Mouse (Mus musculus): Measurements from ENCODE around the gene Msx3.

Gene Msx3

DNA sequence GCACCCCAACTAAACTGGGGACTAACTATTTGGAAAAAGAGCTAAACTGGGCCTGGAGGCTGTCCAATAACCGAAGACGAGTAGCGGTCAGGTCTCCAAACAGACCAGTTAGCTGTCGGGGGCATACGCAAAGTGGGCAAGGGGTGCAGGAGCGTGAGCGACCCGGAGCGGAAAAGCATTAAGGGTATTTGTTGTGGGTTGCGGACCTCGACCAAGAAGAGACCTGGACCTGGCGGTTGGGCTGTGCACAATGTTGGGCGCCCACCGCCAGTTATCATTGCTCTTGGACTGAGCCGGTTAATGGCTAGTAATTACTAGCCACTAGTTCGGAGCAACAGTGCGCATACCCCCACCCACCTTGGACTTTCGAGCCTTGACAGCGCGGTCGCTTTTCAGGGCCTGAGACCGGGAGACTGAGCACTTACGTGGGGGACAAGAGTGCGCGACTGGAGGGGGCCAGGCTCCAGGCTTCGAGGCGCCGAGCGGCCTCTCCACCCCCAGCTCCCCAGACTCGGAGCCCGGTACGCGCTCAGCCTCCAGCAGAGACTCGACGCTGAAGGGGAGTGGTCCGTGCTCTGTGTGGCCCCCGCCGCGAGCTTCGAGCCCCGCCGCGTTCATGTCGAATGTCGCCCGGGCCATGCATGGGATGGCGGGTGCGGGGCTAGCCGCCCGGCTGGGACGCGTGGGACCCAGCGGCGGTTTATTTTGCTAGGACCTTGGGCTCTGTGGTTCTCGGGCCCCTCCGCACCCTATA lies at the start of gene Msx3:
TSS of gene Msx3 (minus strand) at position 729 of the 754 bp plus-strand sequence.
- DNase-seq: no peak

DNA sequence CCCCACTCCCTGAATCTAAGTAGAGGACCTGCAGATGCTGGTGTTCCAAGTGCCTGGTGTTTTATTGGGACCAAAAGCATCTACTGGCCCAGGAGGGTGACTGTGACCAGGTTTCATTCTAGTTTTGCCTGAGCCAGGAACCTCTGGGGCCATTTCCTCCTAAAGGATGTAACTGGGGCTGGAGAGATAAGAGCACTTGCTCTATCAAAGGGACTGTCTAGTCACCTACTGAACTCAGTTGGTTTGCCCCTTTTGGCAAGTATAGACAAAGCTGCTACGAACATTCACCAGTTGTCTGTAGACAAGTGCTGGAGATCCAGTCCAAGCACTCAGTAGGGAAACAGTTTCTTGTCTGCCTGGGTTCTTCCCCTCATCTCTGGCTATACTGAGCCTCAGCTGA lies 49.6 kb upstream of the Msx3 start:
- no peak for DNase-seq

DNA sequence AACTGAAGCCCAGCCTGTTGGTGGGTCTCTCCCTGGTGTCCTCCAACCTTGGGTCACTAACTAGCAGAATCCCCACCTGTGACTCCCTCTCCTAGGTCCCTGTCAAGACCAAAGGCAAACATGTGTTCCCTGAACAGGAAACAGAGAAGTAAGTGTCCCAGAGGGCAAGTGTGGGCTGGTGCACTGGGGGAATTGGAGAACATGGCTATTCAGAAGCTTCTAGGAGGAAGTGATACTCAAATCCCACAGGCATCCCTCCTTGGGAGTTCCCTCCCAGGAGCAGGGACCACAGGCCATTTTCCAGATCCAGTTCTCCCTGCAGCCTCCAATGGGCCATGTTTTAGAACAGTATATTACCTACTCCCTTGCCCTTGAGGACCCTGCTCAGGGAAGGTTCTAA lies 47.2 kb upstream of the Msx3 start:
- DNase-seq: no peak

DNA sequence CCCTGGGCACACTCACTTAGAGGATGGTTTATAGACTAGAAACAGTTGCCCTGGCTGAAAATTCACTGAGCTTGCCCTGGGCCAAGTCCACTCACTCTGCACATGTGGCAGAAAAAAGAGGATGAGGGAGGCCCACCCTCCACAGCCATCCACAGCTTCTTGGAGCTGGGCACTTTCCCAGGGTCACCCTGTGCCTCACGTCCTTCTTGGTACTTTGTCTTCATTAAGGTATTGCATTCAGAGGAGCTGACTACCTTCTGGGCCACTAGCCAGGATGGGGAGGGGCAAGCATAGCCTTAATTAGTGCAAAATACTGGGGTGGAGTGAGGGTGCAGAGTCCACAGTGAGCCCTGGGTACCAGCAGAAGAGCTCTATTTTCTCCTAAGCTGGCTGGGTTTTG lies 46.7 kb upstream of the Msx3 start:
- DNase-seq: no peak

DNA sequence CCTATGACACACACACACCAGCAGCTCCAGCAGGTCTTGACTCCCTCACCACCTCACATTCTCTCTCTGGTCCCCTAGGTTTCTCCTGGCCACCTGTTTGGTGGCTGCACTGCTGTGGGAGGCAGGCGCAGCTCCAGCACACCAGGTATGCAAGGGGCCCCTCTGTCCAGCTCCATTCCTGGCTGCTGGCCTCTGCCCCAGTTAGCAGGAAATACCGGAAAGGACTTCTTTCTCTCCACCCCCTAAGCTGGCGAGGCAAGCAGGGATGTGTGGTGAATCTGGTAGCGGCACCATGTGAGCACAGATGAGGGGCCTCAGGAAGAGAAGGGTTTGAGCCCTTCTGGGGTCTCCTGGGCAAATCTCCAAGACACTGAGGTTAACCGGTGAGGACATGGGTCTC lies 46.1 kb upstream of the Msx3 start:
- no peak for DNase-seq

DNA sequence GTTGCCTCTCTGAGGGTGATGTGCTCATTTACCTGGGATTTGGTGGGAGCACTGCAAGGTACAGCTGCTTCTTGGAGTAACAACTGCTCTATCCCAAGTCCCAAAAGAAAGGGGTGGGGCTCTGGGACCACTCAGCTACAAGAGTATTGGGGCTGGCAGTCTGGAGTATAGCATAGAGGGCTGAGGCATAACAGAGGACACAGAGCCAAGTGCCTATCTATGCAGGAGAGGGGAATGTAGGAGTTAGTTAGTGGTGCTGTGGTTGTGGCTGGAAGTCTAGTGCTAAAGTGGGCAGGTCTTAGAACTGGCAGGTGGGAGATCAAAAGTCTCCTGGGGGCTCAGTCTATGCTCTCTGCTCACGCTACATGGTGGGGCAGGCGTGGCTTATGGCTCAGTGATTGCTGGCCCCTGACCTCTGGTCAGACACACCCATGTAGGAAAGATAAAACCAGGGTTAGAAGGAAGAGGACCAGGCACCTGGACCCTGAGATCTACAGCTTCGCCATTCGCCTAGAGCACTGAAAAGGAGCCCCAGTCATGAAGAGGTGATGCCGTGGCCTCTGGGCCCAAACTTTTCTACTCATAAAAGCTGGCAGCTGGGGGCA lies 44.1 kb upstream of the Msx3 start, which contains the start of gene Prap1:
TSS of gene Prap1 (plus strand) at position 472 of the 605 bp plus-strand sequence.
- DNase-seq: no peak

DNA sequence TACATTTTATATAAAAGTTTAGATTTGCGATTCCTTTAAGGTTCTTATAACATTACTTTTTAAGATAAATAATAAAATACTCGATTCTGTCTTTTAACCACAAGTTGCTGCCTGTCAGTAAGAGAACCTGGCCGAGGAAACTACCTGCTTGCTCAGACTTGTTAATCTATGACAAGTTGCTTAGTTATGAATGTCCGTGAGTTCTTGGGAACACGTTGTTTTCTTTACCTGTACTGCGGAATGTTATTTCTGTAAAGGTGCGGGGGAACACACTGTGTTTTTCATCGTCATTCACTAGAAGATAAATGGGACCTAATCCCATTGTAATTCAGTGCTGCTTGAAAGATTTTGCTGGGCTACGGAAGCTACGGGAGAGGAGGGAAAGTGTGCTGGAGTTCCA lies 41.7 kb upstream of the Msx3 start:
- DNase-seq: no peak

DNA sequence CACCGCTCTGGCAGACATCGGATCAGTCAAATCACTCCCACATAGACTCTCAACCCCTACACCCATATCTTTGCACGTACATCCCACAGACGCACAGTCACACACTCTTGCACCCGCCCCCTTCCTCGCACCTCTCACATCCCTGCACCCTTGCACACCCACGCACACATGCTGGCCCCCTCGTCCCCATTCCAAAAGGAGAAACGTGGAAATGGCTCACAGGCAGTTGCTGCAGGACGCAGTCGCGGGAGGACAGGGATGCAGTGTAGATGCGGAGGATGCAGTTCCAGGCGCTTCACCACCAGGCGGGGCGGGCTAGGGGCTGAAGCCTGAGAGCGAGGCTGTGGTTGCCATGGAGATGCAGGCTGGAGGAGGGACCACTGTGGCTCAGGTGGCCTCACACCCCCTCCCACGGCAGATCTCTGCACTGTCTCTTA lies 33.4 kb upstream of the Msx3 start, which contains the start of gene Caly:
TSS of gene Caly (minus strand) at position 307 of the 437 bp plus-strand sequence.
- DNase-seq: peak; percentile 77

DNA sequence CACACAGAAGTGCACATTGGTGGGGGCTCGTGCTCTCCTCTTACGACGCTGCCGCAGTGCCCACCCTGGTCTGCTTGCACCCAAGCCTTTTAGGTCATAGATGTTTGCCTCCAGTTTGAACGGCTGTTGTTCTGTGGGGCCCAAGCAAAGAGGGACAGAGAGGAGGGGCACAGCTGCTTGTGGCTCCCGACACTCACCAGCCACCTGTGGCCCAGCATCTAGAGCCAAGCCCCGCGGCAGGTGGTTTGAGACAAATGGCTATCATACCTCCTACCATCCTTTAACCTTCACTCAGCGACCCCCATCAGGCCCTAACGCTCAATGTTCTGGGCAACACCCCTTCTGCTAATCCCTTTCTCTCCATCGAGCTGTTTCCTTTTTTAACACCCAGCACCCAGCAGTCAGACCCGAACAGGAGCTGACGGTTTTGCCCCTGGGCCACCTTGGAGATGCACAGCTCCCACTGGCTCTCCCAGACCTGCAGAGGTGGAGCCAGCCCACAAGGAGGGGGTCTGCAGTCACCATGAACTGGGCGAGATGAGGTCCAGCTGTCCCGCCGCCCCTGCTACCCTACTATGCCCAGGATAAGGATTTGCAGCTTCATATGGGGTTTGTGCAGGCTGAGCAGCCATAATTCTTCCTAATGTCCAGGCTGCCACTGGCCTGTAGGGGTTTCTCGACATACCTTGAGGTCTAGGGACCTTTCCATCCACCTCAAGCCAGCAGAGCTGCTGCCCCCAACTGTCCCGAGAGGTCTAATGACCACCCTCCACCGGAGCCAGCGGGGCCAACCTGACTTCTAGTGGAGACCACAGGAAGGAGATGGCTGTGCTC lies 32.7 kb upstream of the Msx3 start:
- DNase-seq: peak; percentile 47

DNA sequence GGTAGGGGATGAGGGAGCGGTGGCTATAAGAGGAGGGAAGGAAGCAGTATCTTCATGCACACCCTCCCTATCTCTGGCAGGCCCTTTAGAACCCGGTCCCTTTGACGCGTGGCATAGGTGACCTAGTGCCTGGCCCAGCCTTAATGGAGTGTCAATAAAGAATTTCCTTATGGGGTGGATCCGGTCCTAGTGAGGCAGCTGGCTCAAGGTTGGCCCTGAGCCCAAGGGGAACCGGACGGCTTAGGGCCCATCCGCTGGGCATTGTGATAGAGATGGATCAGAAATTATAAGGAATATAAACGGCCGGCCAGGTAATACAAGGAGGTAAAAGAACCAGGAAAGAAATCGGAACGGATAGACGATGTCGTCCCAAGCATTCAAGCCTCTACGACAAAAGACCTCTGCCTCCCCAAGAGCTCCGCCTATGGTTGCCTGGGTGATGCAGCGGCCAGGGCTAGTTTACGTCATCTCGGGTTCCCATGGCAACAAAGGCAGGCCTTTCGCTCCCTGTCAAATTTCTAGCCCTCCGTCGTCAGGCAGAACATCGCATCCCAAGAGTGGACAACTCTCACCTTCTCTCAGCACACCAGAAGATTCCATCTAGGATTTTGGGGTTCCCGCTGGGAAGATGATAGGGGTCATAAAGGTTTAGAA lies 31.7 kb upstream of the Msx3 start:
- DNase-seq: peak; percentile 91

DNA sequence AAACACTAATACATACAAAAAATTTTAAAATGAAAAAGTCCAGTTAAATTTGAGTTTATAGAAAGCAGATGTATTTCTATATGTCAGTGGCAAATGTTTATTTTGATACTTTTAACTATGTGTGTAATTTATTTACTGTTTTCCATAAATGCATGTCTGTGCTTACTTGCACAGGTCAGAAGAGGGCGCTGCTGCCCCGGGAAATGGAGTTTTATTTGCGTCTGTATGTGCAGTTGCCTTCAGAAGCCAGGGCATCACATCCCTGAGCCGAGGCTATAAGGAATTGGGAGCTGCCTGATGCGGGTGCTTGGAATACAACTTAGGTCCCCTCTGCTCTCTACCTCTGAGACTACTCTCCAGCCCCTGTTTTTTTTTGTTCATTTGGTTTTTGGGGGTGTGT lies 29.8 kb upstream of the Msx3 start:
- peak; percentile 76 for DNase-seq

DNA sequence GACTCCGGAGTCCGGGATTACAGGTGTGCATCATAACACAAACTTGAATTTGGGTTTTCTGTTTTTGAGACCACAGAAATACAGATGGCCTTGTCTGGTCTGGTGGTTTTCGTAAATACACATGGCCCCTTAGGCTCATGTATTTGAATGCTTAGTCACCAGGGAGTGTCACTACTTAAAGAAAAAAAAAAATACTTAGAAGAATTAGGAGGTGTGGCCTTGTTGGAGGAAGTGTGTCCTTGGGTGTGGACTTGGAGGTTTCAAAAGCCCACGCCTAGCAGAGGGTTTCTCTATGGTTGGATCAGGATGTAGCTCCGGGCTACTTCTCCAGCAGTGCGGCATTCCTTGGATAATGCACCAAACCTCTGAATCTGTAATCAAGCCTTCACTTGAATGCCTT lies 28.8 kb upstream of the Msx3 start:
- no peak for DNase-seq

DNA sequence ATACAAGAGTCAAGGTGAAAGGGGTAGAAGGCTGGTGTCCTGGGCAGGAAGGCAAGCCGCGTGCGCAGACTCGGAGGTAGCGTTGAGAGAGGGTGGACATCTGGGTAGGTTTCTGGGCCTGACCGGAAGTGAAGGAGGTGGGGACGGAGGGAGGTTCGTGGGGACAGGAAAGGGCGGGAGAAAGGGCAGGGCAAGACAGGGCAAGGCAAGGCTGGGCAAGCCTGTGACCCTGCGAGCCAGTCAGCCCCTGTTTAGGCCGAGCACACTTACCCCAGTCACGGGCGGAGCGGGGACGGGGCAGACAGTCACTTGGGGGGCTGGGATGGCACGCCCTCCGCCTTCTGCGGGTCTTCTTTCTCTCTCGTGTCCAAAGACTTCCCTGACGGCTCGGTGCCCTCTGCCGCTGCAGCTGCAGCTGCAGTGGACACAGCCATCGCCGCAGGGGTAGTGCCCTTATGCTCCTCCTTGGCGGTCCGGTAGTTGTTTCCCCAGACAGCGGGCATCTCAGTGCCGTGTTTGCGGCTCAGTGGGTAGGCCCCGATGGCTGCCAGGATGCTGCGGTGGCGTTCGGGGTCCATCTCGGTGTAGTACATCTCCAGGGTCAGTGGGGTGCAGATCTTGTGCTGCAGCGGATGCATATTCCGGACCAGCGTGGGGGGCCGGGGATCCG lies 21.3 kb upstream of the Msx3 start:
- no peak for DNase-seq

DNA sequence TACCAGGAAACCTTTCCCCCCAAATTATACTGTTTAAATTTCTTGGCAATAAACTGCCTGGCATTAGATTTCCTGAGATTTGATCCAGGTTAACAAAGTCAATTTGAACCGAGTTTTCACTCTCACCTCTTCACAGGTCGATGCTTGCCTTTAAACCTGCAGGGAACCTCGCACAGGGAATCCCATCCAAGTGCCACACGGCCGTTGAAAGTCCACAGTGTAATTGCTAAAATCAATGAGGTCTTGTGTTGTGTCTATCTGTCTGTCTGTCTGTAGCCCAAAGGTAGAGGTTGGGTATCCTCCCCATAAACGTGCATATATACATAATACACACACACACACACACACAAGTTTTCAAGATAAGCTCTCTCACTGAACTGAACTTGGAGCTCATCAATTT lies 18.5 kb upstream of the Msx3 start:
- DNase-seq: no peak

DNA sequence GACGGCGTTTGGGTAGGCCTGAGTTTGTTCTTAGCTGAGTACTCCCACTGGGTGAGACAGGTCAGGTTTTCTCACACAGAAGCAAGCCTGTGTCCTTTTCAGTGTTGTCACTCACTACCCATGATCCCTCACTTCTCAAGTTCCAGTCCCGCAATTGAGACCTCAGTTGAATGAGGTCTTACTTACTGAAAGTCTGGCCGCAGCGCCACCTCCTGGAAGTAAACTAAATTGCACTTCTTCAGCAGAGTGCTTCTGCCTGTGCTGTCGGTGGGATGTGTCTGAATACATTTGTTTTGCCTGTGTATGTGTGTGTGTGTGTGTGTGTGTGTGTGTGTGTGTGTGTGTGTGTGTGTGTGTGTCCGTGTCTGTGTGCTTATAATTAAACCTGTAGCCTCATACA lies 14.2 kb upstream of the Msx3 start:
- DNase-seq: peak; percentile 58

DNA sequence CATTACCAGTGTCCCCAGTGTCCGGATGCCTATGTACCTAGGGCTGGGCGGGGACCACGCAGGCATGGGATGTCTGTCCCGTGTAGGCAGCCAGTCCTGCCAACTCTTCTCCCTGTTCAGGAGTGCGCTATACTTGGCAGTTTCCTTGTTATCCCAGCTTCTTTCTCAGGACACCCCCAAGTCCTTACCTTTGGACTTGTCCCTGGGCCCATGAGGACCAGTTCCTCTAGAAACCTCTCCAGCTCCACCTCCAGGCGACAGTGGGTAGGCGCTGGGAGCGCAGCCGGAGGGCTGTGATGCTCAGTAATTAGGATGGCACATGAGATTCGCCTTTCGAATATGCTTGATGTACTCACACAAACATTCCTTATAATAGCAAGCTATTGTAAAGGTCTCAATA lies 13.4 kb upstream of the Msx3 start:
- no peak for DNase-seq

DNA sequence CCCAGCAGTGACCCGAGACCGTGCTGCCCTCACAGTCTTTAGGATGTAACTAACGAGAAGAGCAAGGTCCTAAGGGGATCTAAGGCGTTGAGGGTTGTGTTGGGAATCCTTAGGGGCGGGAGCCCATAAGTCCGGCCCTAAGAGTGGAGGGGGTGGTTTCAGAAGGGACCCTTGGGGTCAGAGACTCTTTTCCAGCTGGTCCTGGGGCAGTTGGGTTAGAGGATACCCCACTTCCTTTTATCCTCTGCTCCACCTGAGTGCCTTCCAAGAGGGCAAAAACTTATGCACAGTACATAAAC lies 12.9 kb upstream of the Msx3 start:
- DNase-seq: no peak

DNA sequence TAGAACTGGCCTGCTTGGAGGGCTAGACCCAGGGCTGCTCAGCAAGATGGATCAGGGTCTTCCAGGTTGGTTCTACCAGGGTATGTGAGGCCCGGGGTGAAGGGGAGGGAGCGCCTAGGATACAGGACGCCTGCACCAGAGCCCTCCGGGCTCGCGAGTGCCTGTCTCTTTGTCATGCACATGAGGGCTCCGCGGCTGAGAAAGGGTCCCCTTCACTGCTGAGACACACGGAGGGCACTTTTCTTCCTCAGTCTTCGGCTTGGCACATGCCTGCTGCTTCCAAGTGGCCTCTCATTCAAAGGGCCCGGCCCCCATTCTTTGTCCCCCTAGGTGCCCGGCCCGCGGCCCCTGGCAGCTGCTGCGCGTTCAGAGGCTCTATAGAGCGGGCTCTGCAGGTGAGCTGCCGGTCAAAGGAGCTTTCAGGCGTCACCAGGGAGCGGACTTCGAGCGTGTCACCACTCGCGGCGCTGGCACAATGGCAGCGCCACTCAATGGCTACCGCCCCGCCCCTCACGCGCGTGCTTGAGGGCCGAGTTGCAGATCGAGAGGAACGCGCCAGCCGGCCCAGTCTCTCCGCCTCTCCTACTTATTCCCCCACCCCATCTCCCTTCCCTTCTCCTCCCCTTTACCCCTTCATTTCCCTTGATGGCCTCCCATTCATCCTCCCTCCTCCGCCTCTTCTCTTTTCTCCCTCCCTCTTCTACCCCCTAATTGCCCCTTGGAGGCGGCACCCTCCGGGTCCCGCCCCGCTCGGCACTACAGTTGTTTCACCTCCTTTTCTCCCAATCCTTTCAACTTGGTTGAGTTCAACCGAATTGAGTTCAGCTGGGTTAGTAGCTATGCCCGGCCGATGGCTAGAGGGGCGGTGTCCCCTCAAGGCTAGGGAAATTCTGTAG lies 12.3 kb upstream of the Msx3 start:
- no peak for DNase-seq

DNA sequence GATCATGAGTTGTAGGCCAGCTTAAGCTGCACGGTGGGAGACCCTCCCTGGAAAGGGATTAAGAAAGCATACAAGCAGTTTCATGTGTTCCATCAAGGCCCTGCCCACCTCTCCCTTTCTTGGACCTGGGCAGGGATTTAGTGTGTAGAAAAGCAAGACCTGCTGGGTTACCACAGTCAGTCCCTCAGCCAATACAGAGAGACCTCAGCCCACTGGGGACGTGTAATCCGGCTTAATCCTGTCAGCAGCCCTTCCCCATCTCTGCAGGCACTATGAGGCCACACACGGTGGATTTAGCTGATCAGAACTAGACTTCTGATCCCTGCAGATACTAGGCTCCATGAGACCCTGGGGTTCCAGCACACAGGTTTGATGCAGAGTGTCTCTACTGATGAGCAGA lies 10.7 kb upstream of the Msx3 start:
- no peak for DNase-seq

DNA sequence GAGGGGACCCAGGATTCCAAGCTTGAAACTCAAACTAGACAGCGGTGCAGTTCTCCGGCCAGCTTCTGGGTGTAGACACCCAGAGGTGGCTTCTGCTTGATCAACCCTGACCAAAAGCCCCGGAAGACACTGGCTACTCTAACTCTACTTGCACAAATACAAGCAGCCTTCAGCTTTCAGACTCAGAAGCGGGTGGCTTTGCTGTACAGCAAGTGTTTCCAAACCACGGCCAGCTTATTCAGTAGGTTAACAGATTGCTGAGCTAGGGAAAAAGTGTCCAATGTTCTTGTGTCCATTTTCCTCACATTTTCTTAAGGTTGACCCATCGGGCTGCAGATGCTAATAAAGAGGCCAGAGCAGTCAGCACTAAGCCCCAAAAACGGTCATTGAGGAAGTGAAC lies 9.6 kb upstream of the Msx3 start:
- DNase-seq: no peak

All from cerebellum, adult 11 months (tissue).